Mouse (Mus musculus) ES-E14 (cell line): ENCODE results near the gene Marco. TPM values are rescaled to one million over a fixed set of nuclear protein-coding genes. Genes with fewer than 3 reads are reported as not detected.

Experiments used
- DNase-seq: peaks from one replicate; pipeline ENCODE4 v3.0.0-alpha.2; 2013; ENCODE audit warnings: low read depth, low spot score
- H3K27ac ChIP-seq: 2 replicates; pipeline ENCODE4 v1.5.1; 2012; ENCODE audit warnings: low read depth, mild to moderate bottlenecking, low read length, moderate library complexity, mixed read lengths; ENCODE audit not compliant: poor library complexity, insufficient read depth, severe bottlenecking
- H3K36me3 ChIP-seq: 2 replicates; pipeline ENCODE4 v1.6.1; 2012; ENCODE audit warnings: mild to moderate bottlenecking, low read length, moderate library complexity, mixed read lengths; ENCODE audit not compliant: control insufficient read depth, poor library complexity, insufficient read depth, severe bottlenecking
- H3K4me1 ChIP-seq, 2 experiments: fragments of 150-350 bp in 1 of 2; sonication (generic) in 1 of 2; 2 replicates each; pipeline ENCODE4 v1.6.1; 2012; ENCODE audit warnings: low read length in 2 of 2, mild to moderate bottlenecking in 1 of 2, mixed read lengths in 1 of 2; ENCODE audit not compliant: control insufficient read depth in 2 of 2, insufficient read depth in 2 of 2, poor library complexity in 1 of 2
- H3K4me3 ChIP-seq, 2 experiments: fragments of 150-350 bp in 1 of 2; sonication (generic) in 1 of 2; 2 replicates each; pipeline ENCODE4 v1.5.1; 2012; ENCODE audit warnings: low read length in 2 of 2, low read depth in 1 of 2, mild to moderate bottlenecking in 1 of 2, mixed read lengths in 1 of 2; ENCODE audit not compliant: insufficient read depth in 1 of 2, poor library complexity in 1 of 2, severe bottlenecking in 1 of 2
- H3K9ac ChIP-seq: 2 replicates; pipeline ENCODE4 v1.6.1; 2012; ENCODE audit warnings: low read depth, mild to moderate bottlenecking, low read length, mixed read lengths; ENCODE audit not compliant: poor library complexity, insufficient read depth, severe bottlenecking
- H3K9me3 ChIP-seq: fragments of 150-350 bp; sonication (generic); 2 replicates; pipeline ENCODE4 v1.6.1; 2012; ENCODE audit warnings: low read depth, mild to moderate bottlenecking, low read length; ENCODE audit not compliant: control insufficient read depth, insufficient read depth
- CHD2 ChIP-seq: IDR thresholded peaks from 2 replicates; pipeline ENCODE4 v1.6.1; 2014; ENCODE audit warnings: mild to moderate bottlenecking, low read depth, low read length, inconsistent platforms
- HCFC1 ChIP-seq: IDR thresholded peaks from 2 replicates; pipeline ENCODE4 v1.6.1; 2012; ENCODE audit warnings: low read length, inconsistent platforms, borderline replicate concordance; ENCODE audit not compliant: insufficient read depth
- MAFK ChIP-seq: IDR thresholded peaks from 2 replicates; pipeline ENCODE4 v1.6.1; 2014; ENCODE audit warnings: mild to moderate bottlenecking, low read depth, low read length, inconsistent platforms; ENCODE audit not compliant: insufficient read depth
- ZC3H11A ChIP-seq: IDR thresholded peaks from 2 replicates; pipeline ENCODE4 v1.6.1; 2012; ENCODE audit warnings: low read depth, mild to moderate bottlenecking, inconsistent platforms, low read length, borderline replicate concordance
- ZNF384 ChIP-seq: IDR thresholded peaks from 2 replicates; pipeline ENCODE4 v1.6.1; 2012; ENCODE audit warnings: low read depth, low read length, inconsistent platforms
- in situ Hi-C, 2 experiments: fragments of 600-800 bp; cut with MboI; formaldehyde crosslinking; loops; one replicate each; pipeline ENCODE4 v1.15.1; 2025; ENCODE audit warnings: low sequenced_read_pairs in 2 of 2, inconsistent platforms in 1 of 2; ENCODE audit not compliant: unreplicated experiment in 2 of 2
- total RNA-seq: library from RNA; depleted of rRNA; stranded (reverse); fragments of 300-350 nt; gene quantifications from 2 replicates; pipeline ENCODE4 v1.2.3, GENCODE M21; 2012

Marco gene
- total RNA-seq, 1 experiment, result not detected

DNA sequence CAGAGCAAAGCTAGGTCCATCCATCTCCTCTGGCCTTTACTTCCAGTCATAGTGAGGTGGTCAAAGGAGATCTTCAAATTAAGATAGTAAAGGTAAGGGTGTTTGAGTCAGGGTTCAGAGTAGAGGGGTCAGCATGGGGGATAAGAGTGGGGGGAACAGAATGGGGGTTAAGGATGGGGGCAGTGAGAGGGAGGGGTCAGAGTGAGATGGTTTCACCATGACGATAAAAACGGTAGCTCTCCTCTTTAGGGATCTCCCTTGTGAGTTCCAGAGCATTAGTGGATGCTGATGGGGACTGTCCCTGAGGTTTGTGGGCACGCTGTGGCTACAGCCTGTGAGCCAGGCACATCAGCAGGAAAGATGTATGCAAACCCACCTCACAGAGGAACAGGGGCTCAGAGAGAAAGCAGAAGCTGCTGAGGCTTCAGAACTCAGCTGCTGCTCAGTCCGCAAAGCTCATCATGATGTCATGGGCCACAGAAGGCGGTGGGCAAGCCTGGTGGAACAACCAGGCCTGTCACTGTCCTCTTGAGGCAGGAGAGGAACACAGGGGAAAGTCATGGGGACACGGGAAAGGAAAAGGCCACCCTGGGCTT lies 27.6 kb upstream of the Marco start:
- peaks cover 0 to 2% of the 10 kb centered on the region in 2 experiments; a peak in 2 of 4 replicates for H3K4me1 ChIP-seq
- no peak overlapping the region for H3K9ac ChIP-seq
- in situ Hi-C loops, result loop anchor here in 1 of 2 experiments (25.0 kb wide), 1 partner anchor 345 kb away; no protein-coding TSS in a partner anchor
- no peaks in the 10 kb centered on the region for H3K36me3 ChIP-seq
- no peak for TF ChIP-seq CHD2
- TF ChIP-seq HCFC1, result no peak
- no peak for TF ChIP-seq ZNF384
- no peak for TF ChIP-seq ZC3H11A
- TF ChIP-seq MAFK, result no peak
- no peak overlapping the region for H3K4me3 ChIP-seq
- H3K9me3 ChIP-seq, result no peaks in the 10 kb centered on the region
- no peak for DNase-seq
- no peak overlapping the region for H3K27ac ChIP-seq

DNA sequence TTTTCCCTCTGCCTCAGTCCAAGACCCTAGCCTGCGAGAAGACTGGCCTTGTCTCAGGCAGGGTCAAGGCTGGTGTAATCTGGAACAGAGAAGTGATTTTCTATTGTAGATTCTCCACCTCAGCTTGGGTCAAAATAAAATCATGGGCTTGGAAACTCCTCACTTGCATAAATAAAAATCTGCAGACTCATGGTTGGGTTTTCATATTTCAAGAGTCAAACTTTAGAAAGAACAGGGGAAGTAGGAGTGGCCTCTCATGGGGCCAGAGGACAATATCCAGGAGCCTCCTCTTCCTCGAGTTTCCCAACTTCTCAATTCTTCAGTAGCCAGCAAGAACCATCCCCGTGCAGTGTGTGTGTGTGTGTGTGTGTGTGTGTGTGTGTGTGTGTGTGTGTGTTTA lies 26.9 kb upstream of the Marco start:
- Histone ChIP-seq H3K4me1 (peaks cover 0 to 2% of the 10 kb centered on the region in 2 experiments; a peak in 2 of 4 replicates), H3K4me3 (no peak overlapping the region), H3K9ac (no peak overlapping the region), H3K27ac (no peak overlapping the region), H3K9me3 (no peaks in the 10 kb centered on the region), H3K36me3 (no peaks in the 10 kb centered on the region)
- TF ChIP-seq HCFC1, result no peak
- TF ChIP-seq MAFK, result no peak
- no peak for TF ChIP-seq CHD2
- TF ChIP-seq ZNF384, result no peak
- TF ChIP-seq ZC3H11A, result no peak
- in situ Hi-C loops, result loop anchor here in 1 of 2 experiments (25.0 kb wide), 1 partner anchor 344 kb away; no protein-coding TSS in a partner anchor
- no peak for DNase-seq

DNA sequence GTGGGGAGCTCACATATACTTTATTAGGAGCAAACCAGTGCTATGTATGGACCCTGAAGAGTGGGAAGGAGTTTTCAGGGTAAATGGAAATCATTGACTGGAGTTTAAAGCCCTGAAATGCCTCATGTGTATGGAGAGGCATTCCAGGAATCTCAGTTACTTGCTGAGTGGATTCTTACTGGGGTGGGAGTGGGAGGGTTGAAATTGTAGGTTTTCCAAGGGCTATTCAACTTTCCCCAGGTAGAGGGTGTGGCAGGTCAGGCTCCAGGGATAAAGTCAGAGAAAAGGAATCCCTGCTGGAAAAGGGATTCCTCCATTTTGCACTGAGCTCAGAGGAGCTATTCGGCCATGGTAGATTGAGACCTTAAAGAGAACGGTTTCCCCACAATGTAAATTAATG lies 25.1 kb upstream of the Marco start:
- TF ChIP-seq CHD2 (no peak), MAFK (no peak), ZC3H11A (no peak)
- Histone ChIP-seq H3K36me3 (no peaks in the 10 kb centered on the region), H3K27ac (no peak overlapping the region; the same call in 1 of the 2 replicates), H3K9ac (no peak overlapping the region), H3K9me3 (no peaks in the 10 kb centered on the region), H3K4me1 (peaks cover 0 to 2% of the 10 kb centered on the region in 2 experiments; a peak in 2 of 4 replicates), H3K4me3 (no peak overlapping the region)
- in situ Hi-C loops, result loop anchor here in 1 of 2 experiments (25.0 kb wide), 1 partner anchor 343 kb away; no protein-coding TSS in a partner anchor
- DNase-seq, result no peak

DNA sequence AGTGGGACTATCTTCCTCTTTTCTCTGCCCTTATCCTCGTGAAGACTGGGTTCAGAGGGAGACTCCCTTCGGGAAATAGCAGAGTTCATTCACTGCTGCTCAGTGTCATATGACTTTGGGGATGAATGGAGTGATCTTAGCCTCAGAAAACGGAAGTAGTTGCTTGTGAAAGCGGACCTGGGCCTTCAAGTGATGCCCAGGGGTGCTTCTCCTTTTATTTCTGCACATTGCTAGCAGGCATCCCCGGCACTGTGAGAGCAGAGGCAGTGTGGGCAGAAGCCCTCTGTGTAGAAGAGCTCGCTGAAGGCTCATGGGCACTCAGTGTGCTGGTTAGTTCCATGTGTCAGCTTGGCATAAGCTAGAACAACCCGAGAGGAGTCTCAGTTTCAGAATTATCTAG lies 12.8 kb upstream of the Marco start:
- H3K27ac ChIP-seq, result no peak overlapping the region
- H3K9ac ChIP-seq, result no peak overlapping the region
- H3K4me1 ChIP-seq, result no peaks in the 10 kb centered on the region
- in situ Hi-C loops, result no loop called here
- DNase-seq, result no peak
- no peaks in the 10 kb centered on the region for H3K9me3 ChIP-seq
- TF ChIP-seq MAFK (no peak), ZC3H11A (no peak), ZNF384 (no peak), HCFC1 (no peak), CHD2 (no peak)
- no peaks in the 10 kb centered on the region for H3K36me3 ChIP-seq
- H3K4me3 ChIP-seq, result no peak overlapping the region

DNA sequence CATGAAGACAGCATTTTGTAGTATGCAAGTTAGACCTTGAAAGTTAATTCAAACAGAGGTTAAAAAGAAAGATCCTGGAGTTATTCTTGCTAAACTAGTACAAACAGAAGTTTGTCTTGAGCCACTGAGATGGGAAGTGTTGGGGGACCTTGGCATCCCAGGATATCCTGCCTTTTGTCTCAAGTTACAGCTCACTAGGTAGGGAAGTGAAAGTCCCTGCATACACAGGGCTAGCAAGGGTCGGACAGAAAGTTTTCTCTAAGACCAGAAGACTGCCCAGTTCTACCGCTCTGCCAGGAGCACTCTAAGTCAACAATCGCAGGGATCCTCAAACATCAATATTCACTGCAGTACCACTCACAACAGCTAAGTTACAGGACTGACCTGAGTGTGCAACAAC lies 5.5 kb upstream of the Marco start:
- no peak for TF ChIP-seq ZNF384
- no peak for TF ChIP-seq HCFC1
- TF ChIP-seq MAFK, result no peak
- TF ChIP-seq CHD2, result no peak
- TF ChIP-seq ZC3H11A, result no peak
- Histone ChIP-seq H3K36me3 (no peaks in the 10 kb centered on the region), H3K9ac (no peak overlapping the region), H3K27ac (no peak overlapping the region), H3K4me3 (no peak overlapping the region), H3K9me3 (no peaks in the 10 kb centered on the region), H3K4me1 (no peaks in the 10 kb centered on the region)
- no peak for DNase-seq
- in situ Hi-C loops, result no loop called here
